Mouse (Mus musculus) T-cell, adult 2 months (primary cell): Measurements from ENCODE around the gene 2310034G01Rik.

ENCODE experiments used
- DNase-seq: peaks from one replicate; pipeline ENCODE4 v3.0.0; 2022; ENCODE audit warnings: low spot score

Gene 2310034G01Rik

DNA sequence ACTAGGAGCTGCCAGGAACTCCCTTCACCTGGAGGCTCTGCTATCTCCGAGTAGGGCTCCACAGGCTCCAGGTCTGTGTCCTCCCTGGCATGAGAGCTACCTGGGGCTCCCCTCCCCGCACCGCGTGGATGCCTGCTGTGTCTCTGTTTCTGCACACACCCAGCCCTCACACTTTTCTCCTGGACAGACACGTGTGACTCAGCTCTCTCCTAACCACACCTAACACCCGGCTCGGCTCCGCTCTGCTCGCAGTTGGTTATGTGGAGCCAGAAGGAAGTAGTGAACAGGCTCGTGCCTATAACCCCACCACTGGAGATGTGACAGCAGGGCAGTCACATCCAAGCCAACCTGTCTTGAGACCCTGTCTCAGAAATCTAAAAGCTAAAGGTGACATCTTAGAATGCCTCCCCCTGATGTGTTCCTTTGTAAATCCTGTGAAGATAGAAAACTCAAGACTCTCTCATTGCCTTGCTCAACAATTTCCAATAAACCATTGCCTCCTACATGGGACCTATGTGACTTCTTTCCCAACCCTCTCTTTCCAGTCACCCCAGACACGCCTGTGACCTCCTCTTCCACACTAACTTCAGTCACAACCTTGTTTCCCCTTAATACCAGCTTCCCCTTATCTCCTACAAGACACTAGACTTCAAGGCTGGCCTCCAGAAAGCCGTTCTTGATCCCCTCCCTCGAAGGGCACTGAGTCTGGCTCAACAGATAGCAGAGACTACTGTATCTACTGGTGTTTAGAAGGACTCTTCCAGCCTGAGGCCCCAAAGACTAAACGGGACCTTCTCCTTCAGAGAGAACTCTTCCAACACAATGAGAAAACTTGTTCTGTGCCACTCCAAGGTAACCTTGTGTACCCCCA is 35.0 kb downstream of the 2310034G01Rik start:
- DNase-seq, result no peak

DNA sequence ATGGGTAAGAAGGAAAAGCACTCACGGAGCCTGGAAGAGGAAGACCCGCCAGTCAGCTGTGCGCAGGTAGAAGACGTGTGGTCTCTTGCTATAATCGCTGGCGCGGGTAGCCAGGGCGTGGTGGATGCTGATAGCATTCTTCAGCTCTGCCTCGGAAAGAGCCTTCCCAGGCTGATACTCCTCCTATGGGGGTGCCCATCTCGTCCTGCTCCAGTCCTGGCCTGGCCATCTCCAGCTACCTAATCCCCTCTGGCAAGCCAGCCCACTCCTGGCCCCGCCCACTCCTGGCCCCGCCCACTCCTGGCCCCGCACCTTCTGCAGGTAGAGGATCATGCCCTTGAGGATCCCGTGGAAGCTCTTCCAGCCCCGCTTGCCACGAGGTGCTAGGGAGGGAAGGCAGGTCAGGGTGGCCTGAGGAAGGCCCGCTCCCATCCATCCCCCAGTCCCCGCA is 35.9 kb downstream of the 2310034G01Rik start:
- no peak for DNase-seq

DNA sequence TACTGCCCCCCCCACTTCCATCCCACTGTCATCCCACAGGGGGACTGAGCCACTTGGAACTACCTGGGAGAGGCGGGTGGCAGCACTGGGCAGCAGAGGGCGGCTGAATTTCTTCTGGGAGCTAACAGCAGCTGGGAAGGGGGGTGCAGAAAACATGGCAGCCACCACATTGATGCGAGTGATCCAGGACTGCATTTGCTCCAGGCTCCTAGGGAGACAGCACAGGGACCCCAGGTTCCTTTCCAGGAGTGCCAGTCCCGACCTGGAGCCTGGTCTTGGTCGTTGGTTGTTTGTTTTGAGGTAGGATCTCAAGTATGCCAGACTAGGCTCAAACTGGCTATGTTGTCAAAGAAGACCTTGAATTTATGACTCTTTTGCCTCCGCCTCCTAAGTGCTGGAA is 36.5 kb downstream of the 2310034G01Rik start:
- no peak for DNase-seq

DNA sequence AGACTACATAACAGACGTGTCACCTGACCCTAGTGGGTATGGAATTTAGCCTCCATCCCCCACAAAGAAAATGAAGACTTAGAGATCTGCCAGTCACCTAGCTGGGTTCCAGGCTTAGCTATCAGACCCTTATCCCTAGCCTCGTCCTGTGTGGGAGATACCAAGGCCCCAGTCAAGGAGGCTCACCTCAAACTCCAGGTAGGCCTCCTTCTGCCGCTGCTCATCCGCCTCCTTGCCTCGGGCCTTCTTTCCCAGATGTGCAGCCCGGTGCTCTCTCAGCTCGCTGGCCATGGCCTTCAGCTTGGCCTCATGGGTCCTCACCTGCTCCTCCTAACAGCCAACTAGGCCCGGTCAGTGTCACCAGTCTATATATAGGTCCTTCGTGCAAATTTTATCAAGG is 37.0 kb downstream of the 2310034G01Rik start:
- no peak for DNase-seq

DNA sequence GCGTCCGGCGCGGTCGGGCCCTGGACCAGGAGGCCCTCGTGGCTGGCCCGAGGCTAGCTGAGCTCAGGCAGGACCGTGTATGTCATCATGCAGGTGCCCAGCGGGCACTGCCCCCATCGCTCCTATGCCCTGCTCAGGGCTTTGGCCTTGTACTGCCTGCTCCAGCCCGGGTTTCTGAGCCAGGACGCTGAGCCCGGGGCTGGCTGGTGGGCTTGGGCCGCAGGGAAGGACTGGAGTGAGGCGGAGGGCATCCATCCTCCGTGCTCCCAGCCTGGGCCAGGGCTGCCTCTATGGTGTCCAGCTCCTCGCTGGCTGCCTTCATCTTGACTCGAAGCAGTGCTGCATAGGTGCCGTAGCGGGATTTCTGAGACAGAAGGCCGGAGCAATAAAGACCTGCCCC is 37.5 kb downstream of the 2310034G01Rik start:
- DNase-seq, result no peak

DNA sequence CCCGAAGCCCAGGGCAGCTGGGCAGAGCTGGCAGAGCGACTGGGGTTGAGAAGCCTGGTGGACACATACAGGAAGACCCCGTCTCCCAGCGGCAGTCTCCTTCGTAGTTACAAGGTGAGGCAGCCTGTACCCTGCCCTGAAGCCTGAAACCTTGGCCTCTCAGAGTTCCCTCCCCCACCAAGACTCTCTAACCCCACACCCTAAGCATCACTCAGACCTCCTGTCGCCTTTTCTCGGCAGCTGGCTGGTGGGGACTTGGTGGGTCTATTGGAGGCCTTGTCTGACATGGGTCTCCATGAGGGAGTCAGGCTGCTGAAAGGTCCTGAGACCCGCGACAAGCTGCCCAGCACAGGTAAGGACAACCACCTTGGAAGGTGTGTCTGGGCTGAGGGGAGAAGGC is 38.8 kb downstream of the 2310034G01Rik start:
- no peak for DNase-seq

GRCm38 (mm10) chr19:46310312-46310865 is 39.7 kb downstream of the 2310034G01Rik start:
- no peak for DNase-seq

GRCm38 (mm10) chr19:46309651-46310305 is 40.3 kb downstream of the 2310034G01Rik start:
- no peak for DNase-seq

DNA sequence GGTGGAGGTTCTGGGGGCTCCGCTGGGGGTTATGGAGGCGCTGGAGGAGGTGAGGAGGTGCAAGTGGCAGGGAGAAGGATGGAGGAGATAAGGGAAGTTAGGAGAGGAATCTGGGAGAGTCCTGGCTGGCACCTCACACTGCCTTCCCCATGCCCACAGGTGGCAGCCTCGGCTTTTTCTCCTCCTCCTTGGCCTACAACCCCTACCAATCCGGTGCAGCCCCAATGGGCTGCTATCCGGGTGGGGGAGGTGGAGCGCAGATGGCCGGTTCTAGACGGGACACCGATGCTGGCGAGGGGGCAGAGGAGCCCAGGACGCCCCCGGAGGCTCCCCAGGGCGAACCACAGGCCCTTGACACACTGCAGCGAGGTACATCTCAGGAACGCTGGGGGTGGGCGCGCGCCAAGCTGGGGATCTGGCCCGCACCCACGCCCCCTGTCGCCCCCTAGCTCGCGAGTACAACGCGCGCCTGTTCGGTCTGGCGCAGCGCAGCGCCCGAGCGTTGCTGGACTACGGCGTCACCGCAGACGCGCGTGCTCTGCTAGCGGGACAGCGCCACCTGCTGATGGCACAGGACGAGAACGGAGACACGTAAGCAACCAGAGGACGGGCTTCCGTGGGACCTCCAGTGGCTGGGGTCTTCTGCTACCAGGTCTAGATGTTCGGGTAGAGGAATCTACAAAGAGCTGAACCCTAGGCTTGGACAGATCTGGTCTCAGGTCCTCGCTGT is 41.2 kb downstream of the 2310034G01Rik start:
- peak; percentile 73 for DNase-seq

DNA sequence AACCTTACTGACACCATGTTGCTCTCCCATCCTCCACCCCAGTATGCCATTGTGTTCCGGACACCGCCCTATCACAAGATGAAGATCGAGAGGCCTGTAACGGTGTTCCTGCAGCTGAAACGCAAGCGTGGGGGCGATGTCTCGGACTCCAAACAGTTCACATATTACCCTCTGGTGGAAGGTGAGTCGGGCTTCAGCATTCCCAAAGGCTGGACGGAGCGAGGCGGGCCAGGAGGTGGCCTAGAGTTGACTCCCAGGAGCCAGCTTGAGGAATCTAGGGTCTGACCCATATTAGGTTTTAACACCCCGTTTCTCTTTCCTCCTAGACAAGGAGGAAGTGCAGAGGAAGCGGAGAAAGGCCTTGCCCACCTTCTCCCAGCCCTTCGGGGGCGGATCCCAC is 41.8 kb downstream of the 2310034G01Rik start:
- no peak for DNase-seq

GRCm38 (mm10) chr19:46307781-46308180 is 42.3 kb downstream of the 2310034G01Rik start:
- no peak for DNase-seq

DNA sequence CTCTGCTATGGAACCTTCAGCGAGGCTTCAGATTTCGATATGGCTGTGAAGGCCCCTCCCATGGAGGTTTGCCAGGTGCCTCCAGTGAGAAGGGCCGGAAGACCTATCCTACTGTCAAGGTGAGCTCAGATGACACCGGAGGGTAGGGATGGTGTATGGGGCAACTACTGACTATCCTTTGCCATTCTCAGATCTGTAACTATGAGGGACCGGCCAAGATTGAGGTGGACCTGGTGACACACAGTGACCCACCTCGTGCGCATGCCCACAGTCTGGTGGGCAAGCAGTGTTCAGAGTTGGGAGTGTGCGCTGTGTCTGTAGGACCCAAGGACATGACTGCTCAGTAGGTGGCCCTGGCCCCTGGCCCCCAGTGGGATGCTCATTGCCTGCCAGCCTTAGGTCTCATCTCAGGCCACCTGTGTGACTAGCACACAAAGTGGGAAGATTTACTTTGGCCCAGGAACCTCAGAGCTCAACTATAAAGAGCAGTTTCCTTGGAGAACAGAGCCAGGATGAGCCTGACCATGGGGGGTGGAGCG is 43.3 kb downstream of the 2310034G01Rik start:
- DNase-seq, result no peak

- DNase-seq, result no peak
These were observed 43.9 kb downstream of the 2310034G01Rik start for GRCm38 (mm10) chr19:46306268-46306610.

DNA sequence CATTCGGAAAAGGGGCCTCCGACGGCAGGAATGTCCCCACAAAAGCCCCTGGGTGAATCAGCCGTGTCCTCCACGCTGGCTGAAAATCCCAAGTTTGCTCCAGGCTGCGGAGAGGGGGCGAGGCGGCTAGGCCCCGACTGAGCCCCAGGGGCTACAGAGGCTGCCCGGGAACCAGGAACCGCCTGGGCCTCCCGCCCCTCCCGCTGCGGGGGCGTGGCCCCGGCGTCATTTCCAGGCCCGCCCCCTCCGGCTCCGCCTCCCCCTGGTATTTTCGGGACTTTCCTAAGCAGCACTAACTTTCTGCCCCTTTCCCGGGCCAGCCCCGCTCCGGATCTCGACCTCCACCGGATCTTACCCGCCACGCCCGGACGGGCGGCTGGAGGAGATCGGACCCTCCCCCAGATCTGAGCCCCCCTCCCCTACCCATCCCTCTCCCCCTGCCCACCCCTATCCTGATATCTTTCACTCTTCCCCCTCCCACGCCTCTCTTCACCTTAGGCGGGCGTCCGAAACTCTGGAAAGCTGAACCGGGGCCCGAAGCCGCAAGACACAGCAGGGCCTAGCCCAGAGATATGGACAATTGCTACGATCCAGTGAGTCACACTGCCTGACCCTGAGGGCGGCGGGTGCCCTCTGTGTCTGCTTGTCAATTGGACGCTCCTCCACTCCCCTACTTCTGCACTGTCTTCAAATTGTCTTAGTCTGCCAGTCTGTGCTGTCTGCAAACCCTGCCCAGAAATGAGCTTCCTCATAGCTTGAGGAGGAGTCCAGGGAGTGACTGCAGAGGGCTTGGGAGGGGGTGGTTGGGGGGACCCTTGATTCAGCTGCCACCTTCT is 44.5 kb downstream of the 2310034G01Rik start:
- peak; percentile 93 for DNase-seq

DNA sequence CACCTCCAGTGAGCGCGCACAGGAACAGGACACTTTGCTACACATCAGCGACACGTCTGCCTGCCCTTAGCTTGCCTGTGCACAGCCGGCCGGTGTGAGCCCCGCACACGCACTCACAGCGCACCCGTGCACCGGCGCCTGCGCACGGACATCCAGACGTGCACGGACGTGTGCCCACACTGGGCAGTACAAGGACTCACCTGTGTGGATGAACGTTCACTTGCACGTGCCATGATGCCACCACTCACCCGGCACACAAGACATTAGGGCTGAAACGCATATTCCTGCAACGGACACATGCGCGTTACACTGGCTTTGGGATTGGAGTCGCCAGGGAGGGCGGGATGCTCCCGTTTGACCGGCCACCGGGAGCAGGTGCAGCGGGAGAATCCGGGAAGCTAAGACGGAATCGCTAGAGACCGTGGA is 45.2 kb downstream of the 2310034G01Rik start:
- no peak for DNase-seq

DNA sequence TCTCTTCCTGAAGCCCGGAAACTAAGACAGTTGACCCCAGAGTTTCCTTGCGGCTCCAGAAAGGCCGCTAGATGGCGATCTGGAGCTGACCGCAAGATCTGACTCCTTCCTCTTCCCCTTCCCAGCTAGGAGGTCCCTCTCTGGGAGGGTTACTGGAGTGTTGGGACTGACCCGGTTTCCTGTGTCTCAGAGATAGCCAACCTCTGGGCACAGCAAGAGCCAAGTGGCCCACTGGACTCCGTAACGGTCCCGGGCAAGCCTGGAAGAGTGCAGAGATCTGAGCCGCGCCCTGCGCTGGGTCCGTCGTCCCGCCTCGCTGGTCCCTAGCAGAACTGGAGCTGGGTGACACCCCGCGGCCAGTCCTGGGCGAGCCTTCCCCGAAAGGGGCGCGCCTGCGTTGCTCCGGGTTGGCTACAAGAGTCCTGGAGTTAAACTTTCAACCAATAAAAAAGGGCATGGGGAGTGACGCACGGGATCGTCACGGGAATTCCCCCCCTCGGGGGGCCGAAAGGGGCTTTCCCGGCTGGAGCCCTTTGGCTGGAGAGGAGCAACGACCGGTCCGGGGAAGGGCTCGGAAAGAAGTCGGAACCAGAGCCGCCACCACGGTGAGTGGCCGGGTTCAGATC is 45.8 kb downstream of the 2310034G01Rik start, which contains the start of gene Nfkb2:
Gene Nfkb2, plus strand, starts transcription at position 105 of the 626 bp plus-strand sequence.
- DNase-seq, result peak; percentile 96

- no peak for DNase-seq
These were observed 46.6 kb downstream of the 2310034G01Rik start for GRCm38 (mm10) chr19:46303251-46304215.

DNA sequence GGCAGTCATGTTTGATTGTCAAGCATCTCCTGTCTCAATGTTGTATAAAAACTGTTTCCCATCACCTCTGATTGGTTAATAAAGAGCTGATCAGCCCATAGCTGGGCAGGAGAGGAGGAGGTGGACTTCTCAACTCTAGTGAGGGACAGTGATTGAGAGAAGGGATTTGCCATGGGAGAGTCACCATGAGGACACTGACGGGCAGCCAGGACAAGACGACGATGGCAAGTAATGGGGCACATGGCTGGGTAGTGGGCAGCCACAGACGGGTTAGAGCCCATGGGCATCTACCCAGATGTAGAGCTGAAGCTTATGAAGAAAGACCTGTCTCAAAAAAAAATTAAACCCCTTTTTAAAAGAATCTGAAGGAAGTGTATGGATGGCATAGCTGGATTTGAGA is 47.6 kb downstream of the 2310034G01Rik start:
- no peak for DNase-seq

DNA sequence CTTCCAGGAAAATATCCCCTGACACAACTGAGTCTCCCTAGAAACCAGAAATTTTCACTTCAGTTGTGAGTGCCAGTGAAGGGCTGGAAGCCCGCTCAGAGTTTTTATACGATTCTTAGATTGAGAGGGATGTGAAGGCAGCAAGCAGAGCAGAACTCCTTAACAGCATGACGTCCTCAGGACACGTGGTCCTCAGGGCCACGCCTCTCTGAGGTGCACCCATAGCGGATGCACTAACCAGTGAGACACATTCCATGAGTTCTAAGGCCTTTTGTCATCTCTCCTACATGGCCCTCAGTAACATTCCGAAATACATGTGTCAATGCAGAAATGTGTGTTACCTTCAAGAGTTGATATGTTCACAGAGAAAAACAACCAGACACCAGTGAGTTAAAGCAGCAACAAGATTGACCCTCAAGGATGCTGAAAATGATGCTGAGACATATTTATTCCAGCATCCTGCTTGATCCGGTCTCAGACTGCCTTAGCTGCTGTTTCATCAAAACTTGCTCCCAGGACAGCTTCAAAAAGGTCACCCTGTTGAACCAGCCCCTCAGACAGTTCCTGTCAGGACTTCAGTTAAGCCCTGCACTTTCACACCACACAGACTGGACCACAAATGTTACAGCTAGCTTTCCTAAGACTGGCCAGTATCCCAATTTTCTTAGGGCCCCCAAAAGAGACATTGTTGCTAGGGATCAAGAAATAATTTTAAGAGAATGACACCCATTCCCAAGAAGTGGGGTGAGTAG is 49.6 kb downstream of the 2310034G01Rik start:
- no peak for DNase-seq
